Mouse (Mus musculus) kidney, embryonic 14.5 days (tissue): ENCODE results near the gene Htr1d. TPM values are rescaled to one million over a fixed set of nuclear protein-coding genes. Genes with fewer than 3 reads are reported as not detected.
A peak's percentile ranks its signal among the peaks of the same experiment; 100 is the strongest.

ENCODE experiments used
- ATAC-seq: fragments of 200-750 bp; cut with Nextera tagmentation; 2 replicates; pipeline ENCODE4 v1.8.0; 2017; ENCODE audit warnings: moderate number of reproducible peaks, mild to moderate bottlenecking, moderate TSS enrichment, moderate library complexity; ENCODE audit not compliant: low FRiP score, low TSS enrichment
- H3K27ac ChIP-seq: fragments of 300-500 bp; sonication (generic); 2 replicates; pipeline ENCODE4 v1.5.1; 2014; ENCODE audit warnings: low read depth, mild to moderate bottlenecking, low read length, moderate library complexity, mixed read lengths
- H3K27me3 ChIP-seq: fragments of 300-500 bp; sonication (generic); 2 replicates; pipeline ENCODE4 v1.6.1; 2014; ENCODE audit warnings: mild to moderate bottlenecking, low read length; ENCODE audit not compliant: control insufficient read depth, insufficient read depth
- H3K36me3 ChIP-seq: fragments of 300-500 bp; sonication (generic); 2 replicates; pipeline ENCODE4 v1.6.1; 2014; ENCODE audit warnings: low read length, mixed read lengths; ENCODE audit not compliant: control insufficient read depth, insufficient read depth
- H3K4me1 ChIP-seq: fragments of 300-500 bp; sonication (generic); 2 replicates; pipeline ENCODE4 v1.6.1; 2014; ENCODE audit warnings: low read length, mixed read lengths; ENCODE audit not compliant: control insufficient read depth, insufficient read depth
- H3K4me2 ChIP-seq: fragments of 300-500 bp; sonication (generic); replicated peaks from 2 replicates; pipeline ENCODE4 v1.6.1; 2014; ENCODE audit warnings: low read depth, mild to moderate bottlenecking, low read length
- H3K4me3 ChIP-seq: fragments of 300-500 bp; sonication (generic); 2 replicates; pipeline ENCODE4 v1.5.1; 2014; ENCODE audit warnings: mild to moderate bottlenecking, low read length
- H3K9ac ChIP-seq: fragments of 300-500 bp; sonication (generic); 2 replicates; pipeline ENCODE4 v1.6.1; 2014; ENCODE audit warnings: low read depth, mild to moderate bottlenecking, low read length, moderate library complexity
- H3K9me3 ChIP-seq: fragments of 300-500 bp; sonication (generic); 2 replicates; pipeline ENCODE4 v1.6.1; 2016; ENCODE audit warnings: low read length; ENCODE audit not compliant: control insufficient read depth
- WGBS: fragments of 180-500 bp; shearing (Covaris S2); extraction: QIAGEN DNeasy Blood & Tissue Kit; methylation state at CpG from one replicate; pipeline ENCODE4 v1.1.7; 2014; 5-methylcytosine and 5-hydroxymethylcytosine counted together
- polyA plus RNA-seq: library from polyadenylated mRNA; unstranded; fragments of >200 nt; fragmentation: Nextera tagmentation; extraction: Ambion mirVana; gene quantifications from 2 replicates; pipeline ENCODE4 v1.2.1, GENCODE M21; 2014

The Htr1d gene
- polyA plus RNA-seq: 0.47 and 0.60 TPM in 2 replicates

- 71% methylated on average over 9 of the region's 9 CpGs for WGBS
- Histone ChIP-seq H3K9ac (peak within 1 kb of the TSS; percentile 55), H3K4me3 (peak within 1 kb of the TSS; percentile 54), H3K27ac (no peak within 1 kb of the TSS), H3K36me3 (no peaks in the 10 kb centered on the region), H3K4me1 (peaks cover 10% of the 10 kb centered on the region), H3K9me3 (no peaks in the 10 kb centered on the region), H3K27me3 (peaks cover 30% of the 10 kb centered on the region), H3K4me2 (peak within 1 kb of the TSS; percentile 97)
- no peak for ATAC-seq
These were observed at the start of gene Htr1d for GRCm38 (mm10) chr4:136423224-136423623. Htr1d (plus strand) TSS chr4:136423524.

GRCm38 (mm10) chr4:136377001-136377400, 46.3 kb upstream of the Htr1d start:
- 82% methylated on average over 5 of the region's 5 CpGs for WGBS
- H3K4me1 ChIP-seq: no peaks in the 10 kb centered on the region
- no peak for ATAC-seq
- no peaks in the 10 kb centered on the region for H3K36me3 ChIP-seq
- no peak overlapping the region for H3K9ac ChIP-seq
- H3K27ac ChIP-seq: no peak overlapping the region
- H3K4me2 ChIP-seq: no peak overlapping the region
- H3K27me3 ChIP-seq: no peaks in the 10 kb centered on the region
- H3K4me3 ChIP-seq: no peak overlapping the region
- H3K9me3 ChIP-seq: no peaks in the 10 kb centered on the region

- H3K4me2 ChIP-seq: no peak overlapping the region
- 82% methylated on average over 5 of the region's 5 CpGs for WGBS
- H3K9ac ChIP-seq: no peak overlapping the region
- ATAC-seq: no peak
- H3K27me3 ChIP-seq: no peaks in the 10 kb centered on the region
- H3K4me3 ChIP-seq: no peak overlapping the region
- H3K4me1 ChIP-seq: 0 out of 2 replicates have a peak, but pooled peaks cover 4% of the 10 kb centered on the region
- no peak overlapping the region for H3K27ac ChIP-seq
- H3K9me3 ChIP-seq: no peaks in the 10 kb centered on the region
- no peaks in the 10 kb centered on the region for H3K36me3 ChIP-seq
These were observed 40.3 kb upstream of the Htr1d start for GRCm38 (mm10) chr4:136383052-136383451.

GRCm38 (mm10) chr4:136383839-136384238, 39.5 kb upstream of the Htr1d start:
- H3K9ac ChIP-seq: no peak overlapping the region
- no peak overlapping the region for H3K4me2 ChIP-seq
- no peaks in the 10 kb centered on the region for H3K36me3 ChIP-seq
- WGBS: 80% methylated on average over 6 of the region's 6 CpGs
- no peak overlapping the region for H3K4me3 ChIP-seq
- H3K4me1 ChIP-seq: 0 out of 2 replicates have a peak, but pooled peaks cover 4% of the 10 kb centered on the region
- H3K9me3 ChIP-seq: no peaks in the 10 kb centered on the region
- ATAC-seq: no peak
- no peaks in the 10 kb centered on the region for H3K27me3 ChIP-seq
- H3K27ac ChIP-seq: no peak overlapping the region

GRCm38 (mm10) chr4:136387261-136387660, 36.1 kb upstream of the Htr1d start:
- 62% methylated on average over 11 of the region's 11 CpGs for WGBS
- no peaks in the 10 kb centered on the region for H3K36me3 ChIP-seq
- H3K9ac ChIP-seq: no peak overlapping the region
- H3K4me3 ChIP-seq: no peak overlapping the region
- H3K4me2 ChIP-seq: no peak overlapping the region
- no peak overlapping the region for H3K27ac ChIP-seq
- H3K27me3 ChIP-seq: no peaks in the 10 kb centered on the region
- H3K9me3 ChIP-seq: no peaks in the 10 kb centered on the region
- no peak for ATAC-seq
- H3K4me1 ChIP-seq: 0 out of 2 replicates have a peak, but pooled peaks cover 4% of the 10 kb centered on the region

GRCm38 (mm10) chr4:136401806-136402205, 21.5 kb upstream of the Htr1d start:
- ATAC-seq: no peak
- no peak overlapping the region for H3K27ac ChIP-seq
- no peaks in the 10 kb centered on the region for H3K27me3 ChIP-seq
- 0 out of 2 replicates have a peak, but pooled peaks cover 3% of the 10 kb centered on the region for H3K4me1 ChIP-seq
- H3K9me3 ChIP-seq: no peaks in the 10 kb centered on the region
- no peaks in the 10 kb centered on the region for H3K36me3 ChIP-seq
- H3K4me2 ChIP-seq: no peak overlapping the region
- 81% methylated on average over 10 of the region's 10 CpGs for whole genome bisulfite sequencing
- no peak overlapping the region for H3K4me3 ChIP-seq
- H3K9ac ChIP-seq: no peak overlapping the region

GRCm38 (mm10) chr4:136407831-136408230, 15.5 kb upstream of the Htr1d start:
- no peak overlapping the region for H3K27ac ChIP-seq
- no peaks in the 10 kb centered on the region for H3K36me3 ChIP-seq
- no peak overlapping the region for H3K4me2 ChIP-seq
- no peaks in the 10 kb centered on the region for H3K4me1 ChIP-seq
- no peaks in the 10 kb centered on the region for H3K27me3 ChIP-seq
- no peak overlapping the region for H3K9ac ChIP-seq
- no peak for ATAC-seq
- 0 out of 2 replicates have a peak, but pooled peaks cover 2% of the 10 kb centered on the region for H3K9me3 ChIP-seq
- H3K4me3 ChIP-seq: no peak overlapping the region
- WGBS: 59% methylated on average over 11 of the region's 11 CpGs

DNA sequence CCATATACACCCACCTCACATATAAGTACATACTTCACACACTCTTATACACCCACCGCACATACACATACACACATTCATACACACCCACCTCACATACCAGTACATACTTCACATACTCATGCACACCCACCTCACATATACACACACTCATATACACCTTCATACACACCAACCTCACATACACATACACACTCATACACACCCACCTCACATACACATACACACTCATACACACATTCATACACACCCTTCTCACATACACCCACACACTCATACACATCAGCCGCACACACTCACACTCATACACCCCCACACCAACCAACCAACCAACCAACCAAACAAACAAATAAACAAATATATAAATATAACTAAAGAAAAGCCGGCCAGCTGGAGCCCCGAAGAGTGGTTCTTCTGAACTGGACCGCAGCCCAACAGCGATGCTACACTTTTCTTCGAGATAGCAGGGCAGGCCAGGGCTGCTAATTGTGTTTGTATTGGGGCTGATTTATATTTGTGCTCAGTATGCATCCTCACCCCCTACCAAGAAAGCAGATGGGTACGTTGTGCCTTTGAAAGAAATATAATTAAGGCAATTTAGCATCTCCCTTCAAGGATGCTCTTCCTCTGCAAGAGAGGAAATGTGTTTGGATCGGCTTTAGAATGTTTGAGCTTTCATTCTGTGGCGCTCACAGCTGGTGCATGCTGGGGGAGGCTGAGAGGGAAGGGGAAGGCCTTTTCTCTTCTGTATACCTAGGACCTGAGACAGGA, 11.1 kb upstream of the Htr1d start:
- Histone ChIP-seq H3K36me3 (no peaks in the 10 kb centered on the region), H3K4me3 (no peak overlapping the region), H3K9me3 (0 out of 2 replicates have a peak, but pooled peaks cover 2% of the 10 kb centered on the region), H3K4me1 (no peaks in the 10 kb centered on the region), H3K27ac (no peak overlapping the region), H3K9ac (no peak overlapping the region), H3K27me3 (no peaks in the 10 kb centered on the region), H3K4me2 (no peak overlapping the region)
- WGBS: 79% methylated on average over 10 of the region's 10 CpGs
- no peak for ATAC-seq

- Histone ChIP-seq H3K4me3 (no peak overlapping the region), H3K9me3 (no peaks in the 10 kb centered on the region), H3K27ac (no peak overlapping the region), H3K27me3 (no peaks in the 10 kb centered on the region), H3K4me2 (no peak overlapping the region), H3K9ac (no peak overlapping the region), H3K4me1 (peaks cover 6% of the 10 kb centered on the region; the same call in 1 of the 2 replicates), H3K36me3 (no peaks in the 10 kb centered on the region)
- ATAC-seq: no peak
- 80% methylated on average over 9 of the region's 9 CpGs for WGBS
These were observed 7.8 kb upstream of the Htr1d start for GRCm38 (mm10) chr4:136415477-136415876.
